Mouse (Mus musculus) cerebellum, adult 2 months (tissue): ENCODE measurements at regions not wholly inside any gene's neighbourhood (a gene's known extent, or its start where the extent isn't known, plus 50 kb on each side); places are given as distances from the start of the nearest gene placed in this dataset.

Experiments used
- CTCF ChIP-seq: fragments of 200-500 bp; IDR thresholded peaks from 2 replicates; pipeline ENCODE4 v1.5.1; 2011; ENCODE audit warnings: low read depth, mild to moderate bottlenecking, control low read depth, low read length, moderate library complexity, borderline replicate concordance; ENCODE audit not compliant: insufficient read depth
- POLR2A ChIP-seq: fragments of 200-500 bp; IDR thresholded peaks from 2 replicates; pipeline ENCODE4 v1.6.1; 2011; ENCODE audit warnings: low read length, control low read depth, borderline replicate concordance; ENCODE audit not compliant: insufficient read depth

GRCm38 (mm10) chr14:98605772-98606171 lies 388.3 kb downstream of the Rpl36a-ps1 start:
- TF ChIP-seq CTCF (no peak), POLR2A (no peak)
